Mouse (Mus musculus) stomach, postnatal 0 days (tissue): ENCODE results near the gene Mri1.
"Not testable (repeated sequence)": the region's sequence is repeated elsewhere in the genome, so short reads cannot be mapped to it uniquely, and the experiment has no call there.

Experiments used
- CTCF ChIP-seq: IDR thresholded peaks from 2 replicates; pipeline ENCODE4 v1.5.1; 2016; ENCODE audit warnings: antibody characterized with exemption, low read depth, mild to moderate bottlenecking, moderate library complexity
- EP300 ChIP-seq: optimal IDR thresholded peaks from 2 replicates; pipeline ENCODE3; 2016; ENCODE audit warnings: antibody characterized with exemption

DNA sequence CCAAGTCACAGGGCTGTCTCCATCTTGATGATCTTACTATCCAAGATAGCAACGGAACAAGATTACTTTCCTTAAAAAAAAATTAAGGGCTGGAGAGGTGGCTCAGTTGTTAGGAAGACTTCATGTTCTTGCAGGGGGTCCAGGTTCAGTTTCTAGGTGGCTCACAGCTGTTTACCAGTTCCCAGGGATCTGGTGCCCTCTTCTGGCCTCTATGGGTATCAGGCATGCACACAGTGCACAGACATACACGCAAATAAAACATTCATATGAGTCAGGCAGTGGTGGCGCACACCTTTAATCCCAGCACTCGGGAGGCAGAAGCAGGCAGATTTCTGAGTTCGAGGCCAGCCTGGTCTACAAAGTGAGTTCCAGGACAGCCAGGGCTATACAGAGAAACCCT lies 28.5 kb upstream of the Mri1 start:
- TF ChIP-seq CTCF: peak; percentile 74
- not testable (repeated sequence) for TF ChIP-seq EP300
